In the genomic region with DNA sequence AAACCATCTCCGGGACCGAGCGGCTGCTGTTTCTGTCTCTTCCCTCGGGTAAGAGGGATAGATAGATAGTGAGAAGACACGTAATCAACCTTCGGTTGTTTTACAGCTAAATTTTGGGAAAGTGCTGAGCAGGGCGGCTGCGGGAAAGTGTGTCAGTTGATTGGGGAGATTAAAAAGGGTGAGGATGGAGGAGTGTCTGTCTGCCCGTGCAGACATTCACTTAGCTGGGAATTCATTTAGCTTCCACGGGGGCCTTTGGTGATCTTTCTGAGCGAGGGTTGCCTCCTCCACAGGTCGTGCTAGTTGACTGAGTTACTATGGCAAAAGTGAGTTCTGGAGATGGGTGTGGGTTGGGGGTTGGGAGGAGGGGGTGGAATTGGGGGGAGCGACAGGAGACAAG, we compare ENCODE assay signal across 9 mouse cellular contexts. TPM values are rescaled to one million over a fixed set of nuclear protein-coding genes. Genes with fewer than 3 reads are reported as not detected.
DNase-seq lines count a peak whose midpoint lies in the region; ATAC-seq lines count a peak whose summit lies in the region.
"Had no signal": no experiment of that assay in that cellular context is flagged by ENCODE, and none has a peak within 500 bp of the region (broad histone marks: within the 10 kb centered on the region; RNA-seq: fewer than 3 reads in every experiment).

No protein-coding gene starts in this region.

- peaks cover 37% of the 10 kb centered on the region for H3K4me1 ChIP-seq in heart, embryonic 15.5 days (replicated peaks)
- H3K4me1 ChIP-seq in embryonic facial prominence, embryonic 14.5 days (ENCODE audit: control insufficient read depth, insufficient read depth, low read length), result no peaks in the 10 kb centered on the region; the same call in 1 of the 2 replicates
- peaks cover 6% of the 10 kb centered on the region; the same call in 1 of the 2 replicates for H3K4me1 ChIP-seq in intestine, embryonic 14.5 days (replicated peaks; ENCODE audit: control insufficient read depth, insufficient read depth, low read length)
- peaks cover 15% of the 10 kb centered on the region for H3K4me1 ChIP-seq in midbrain, embryonic 16.5 days (ENCODE audit: control insufficient read depth, insufficient read depth, low read length)

- H3K9me3 ChIP-seq in heart, embryonic 15.5 days (replicated peaks), result no peaks in the 10 kb centered on the region
- no peaks in the 10 kb centered on the region for H3K9me3 ChIP-seq in embryonic facial prominence, embryonic 14.5 days (ENCODE audit: control insufficient read depth, low read length)
- no peaks in the 10 kb centered on the region for H3K9me3 ChIP-seq in intestine, embryonic 14.5 days (ENCODE audit: control insufficient read depth, low read length)
- H3K9me3 ChIP-seq in midbrain, embryonic 16.5 days (replicated peaks; ENCODE audit: control insufficient read depth, low read length, poor library complexity, severe bottlenecking), result no peaks in the 10 kb centered on the region

- peak overlapping the region; percentile 81 for H3K4me2 ChIP-seq in heart, embryonic 15.5 days
- H3K4me2 ChIP-seq in embryonic facial prominence, embryonic 14.5 days (ENCODE audit: low read depth, low read length), result peak overlapping the region; percentile 100
- H3K4me2 ChIP-seq in intestine, embryonic 14.5 days (ENCODE audit: low read length), result peak overlapping the region; percentile 99
- H3K4me2 ChIP-seq in midbrain, embryonic 16.5 days (ENCODE audit: low read length), result peak overlapping the region; percentile 99

- DNase-seq in heart, postnatal 36 days, result no peak
- no peak for DNase-seq in embryonic facial prominence, embryonic 14.5 days (ENCODE audit: low spot score)
- no peak for DNase-seq in intestine, embryonic 14.5 days (ENCODE audit: low spot score)
- DNase-seq in adrenal gland, adult 18-20 months (ENCODE audit: low spot score in 2 of 2), result no peak
- DNase-seq in adrenal gland, postnatal 36 days, result no peak

- peak overlapping the region; percentile 70 for H3K4me3 ChIP-seq in heart, embryonic 15.5 days
- peak overlapping the region; percentile 67 for H3K4me3 ChIP-seq in embryonic facial prominence, embryonic 14.5 days (ENCODE audit: low read depth, low read length)
- peak overlapping the region; percentile 65 for H3K4me3 ChIP-seq in intestine, embryonic 14.5 days (ENCODE audit: low read depth, low read length)
- H3K4me3 ChIP-seq in midbrain, embryonic 16.5 days (ENCODE audit: low read depth, low read length), result peak overlapping the region; percentile 74

- ATAC-seq in heart, embryonic 15.5 days (replicated peaks; ENCODE audit: insufficient number of reproducible peaks, insufficient read depth, low FRiP score, low read depth), result no peak
- ATAC-seq in embryonic facial prominence, embryonic 14.5 days (ENCODE audit: low read depth), result no peak
- no peak for ATAC-seq in intestine, embryonic 14.5 days (replicated peaks; ENCODE audit: low FRiP score, low TSS enrichment, low read depth)
- no peak for ATAC-seq in midbrain, embryonic 16.5 days
- no peak for ATAC-seq in erythroid progenitor cell, adult 5-6 weeks (replicated peaks; ENCODE audit: low FRiP score, poor library complexity, severe bottlenecking)

- 5% methylated on average over 13 of the region's 13 CpGs for WGBS in heart, embryonic 15.5 days
- 6% methylated on average over 13 of the region's 13 CpGs for WGBS in embryonic facial prominence, embryonic 14.5 days
- WGBS in intestine, embryonic 14.5 days, result 8% methylated on average over 13 of the region's 13 CpGs
- 3% methylated on average over 13 of the region's 13 CpGs for WGBS in midbrain, embryonic 16.5 days

- peaks cover 16% of the 10 kb centered on the region for H3K27me3 ChIP-seq in heart, embryonic 15.5 days
- peaks cover 7% of the 10 kb centered on the region for H3K27me3 ChIP-seq in embryonic facial prominence, embryonic 14.5 days (replicated peaks; ENCODE audit: control insufficient read depth, insufficient read depth, low read length)
- peaks cover 16% of the 10 kb centered on the region; the same call in 1 of the 2 replicates for H3K27me3 ChIP-seq in intestine, embryonic 14.5 days (replicated peaks; ENCODE audit: control insufficient read depth, insufficient read depth, low read length)
- peaks cover 16% of the 10 kb centered on the region for H3K27me3 ChIP-seq in midbrain, embryonic 16.5 days (ENCODE audit: control insufficient read depth, insufficient read depth, low read depth, low read length)
- H3K27me3 ChIP-seq: CH12.LX had no signal

- peak overlapping the region; percentile 70 for H3K9ac ChIP-seq in heart, embryonic 15.5 days
- H3K9ac ChIP-seq in embryonic facial prominence, embryonic 14.5 days (ENCODE audit: low read depth, low read length), result 0 out of 2 replicates have a peak overlapping the region, but pooled peaks have one; percentile 21
- no peak overlapping the region for H3K9ac ChIP-seq in intestine, embryonic 14.5 days (ENCODE audit: low read length)
- H3K9ac ChIP-seq in midbrain, embryonic 16.5 days (ENCODE audit: low read depth, low read length), result 0 out of 2 replicates have a peak overlapping the region, but pooled peaks have one; percentile 25

- H3K27ac ChIP-seq in heart, embryonic 15.5 days, result peak overlapping the region; percentile 16; the same call in 1 of the 2 replicates
- no peak overlapping the region for H3K27ac ChIP-seq in embryonic facial prominence, embryonic 14.5 days (replicated peaks; ENCODE audit: low read depth, low read length)
- no peak overlapping the region for H3K27ac ChIP-seq in intestine, embryonic 14.5 days (ENCODE audit: low read depth)
- no peak overlapping the region for H3K27ac ChIP-seq in midbrain, embryonic 16.5 days (ENCODE audit: low read length)

- intact Hi-C loops in heart, postnatal 36 days (cut with DNase I), result loop anchor here (5.0 kb wide), 1 partner anchor 94 kb away; no protein-coding TSS in a partner anchor

- H3K36me3 ChIP-seq in heart, embryonic 15.5 days, result no peaks in the 10 kb centered on the region
- no peaks in the 10 kb centered on the region for H3K36me3 ChIP-seq in embryonic facial prominence, embryonic 14.5 days (ENCODE audit: control insufficient read depth, insufficient read depth, low read length)
- no peaks in the 10 kb centered on the region for H3K36me3 ChIP-seq in intestine, embryonic 14.5 days (ENCODE audit: control insufficient read depth, insufficient read depth, low read length)
- H3K36me3 ChIP-seq in midbrain, embryonic 16.5 days (ENCODE audit: control insufficient read depth, insufficient read depth, low read length), result no peaks in the 10 kb centered on the region

RNA-seq across cellular contexts. Expression of a gene that starts 1.3 kb away (rescaled TPM):
- 48.3 and 53.2 TPM in 2 replicates for polyA plus RNA-seq in heart, embryonic 15.5 days (2015; fragmentation: Nextera tagmentation; extraction: Ambion mirVana)
- total RNA-seq in heart, postnatal 36 days (2021), result 10 to 100 TPM; 38.6 to 44.7 TPM
- polyA plus RNA-seq in embryonic facial prominence, embryonic 14.5 days (2014; fragmentation: Nextera tagmentation; extraction: Ambion mirVana), result 16.6 and 18.5 TPM in 2 replicates
- 16.4 and 17.7 TPM in 2 replicates for polyA plus RNA-seq in intestine, embryonic 14.5 days (2014; fragmentation: Nextera tagmentation; extraction: Ambion mirVana)
- 6.0 and 8.4 TPM in 2 replicates for polyA plus RNA-seq in midbrain, embryonic 16.5 days (2015; fragmentation: Nextera tagmentation; extraction: Ambion mirVana)
- total RNA-seq in adrenal gland, adult 18-20 months (2021), result 10 to 100 TPM; 11.2 to 17.6 TPM
- total RNA-seq in erythroid progenitor cell, adult 5-6 weeks (2015; ENCODE audit: low replicate concordance), result not detected in 2 replicates
- not detected in 2 replicates for total RNA-seq in erythroid progenitor cell, adult 5-6 weeks (2017; ENCODE audit: low replicate concordance)
- 10 to 100 TPM; 12.4 to 15.9 TPM for total RNA-seq in adrenal gland, postnatal 36 days (2021)

Comparison
In these comparisons a context has a peak if more than half of its experiments do, and no peak if none do; other contexts are left out.
1. RNA of a gene that starts 1.3 kb away (total RNA-seq): 38.6 to 44.7 TPM in heart, postnatal 36 days, 11.2 to 17.6 TPM in adrenal gland, adult 18-20 months and 12.4 to 15.9 TPM in adrenal gland, postnatal 36 days; not detected in erythroid progenitor cell, adult 5-6 weeks; every median in the first group is over 10 times any median in the second.
2. Peak in every context shown above with its lines, with median percentiles within 50 percentile points of each other: H3K4me2 ChIP-seq and H3K4me3 ChIP-seq.